Mouse (Mus musculus): ENCODE results near the gene Sftpa1.

Sftpa1 gene

GRCm38 (mm10) chr14:41160743-41161142 is 29.2 kb downstream of the Sftpa1 start:
- no peak for DNase-seq (ENCODE audit: low read depth)

- DNase-seq (ENCODE audit: low read depth): peak; percentile 22
Observed at GRCm38 (mm10) chr14:41162663-41163062, 31.1 kb downstream of the Sftpa1 start.

- DNase-seq (ENCODE audit: low read depth): no peak
Observed at GRCm38 (mm10) chr14:41167278-41167677, 35.7 kb downstream of the Sftpa1 start.

GRCm38 (mm10) chr14:41168567-41168966 is 37.0 kb downstream of the Sftpa1 start:
- DNase-seq (ENCODE audit: low read depth): no peak

- DNase-seq (ENCODE audit: low read depth): no peak
Observed at GRCm38 (mm10) chr14:41170514-41170913, 38.9 kb downstream of the Sftpa1 start.

- no peak for DNase-seq (ENCODE audit: low read depth)
Observed at GRCm38 (mm10) chr14:41174802-41175201, 43.2 kb downstream of the Sftpa1 start.

- DNase-seq (ENCODE audit: low read depth): no peak
Observed at GRCm38 (mm10) chr14:41185059-41185821, 53.7 kb downstream of the Sftpa1 start, which contains the start of gene Sftpd. Sftpd (minus strand) TSS chr14:41185149.
